Mouse (Mus musculus): ENCODE measurements around the gene Abl1.

Abl1 gene

GRCm38 (mm10) chr2:31844729-31845136 lies 156.6 kb downstream of the Abl1 start:
- TF ChIP-seq GATA4 (IDR thresholded peaks at IDR 0.05; ENCODE audit: insufficient replicate concordance, low read length) = no peak

- no peak for TF ChIP-seq GATA4 (IDR thresholded peaks at IDR 0.05; ENCODE audit: insufficient replicate concordance, low read length)
These were observed 157.3 kb downstream of the Abl1 start for GRCm38 (mm10) chr2:31845512-31845895.

DNA sequence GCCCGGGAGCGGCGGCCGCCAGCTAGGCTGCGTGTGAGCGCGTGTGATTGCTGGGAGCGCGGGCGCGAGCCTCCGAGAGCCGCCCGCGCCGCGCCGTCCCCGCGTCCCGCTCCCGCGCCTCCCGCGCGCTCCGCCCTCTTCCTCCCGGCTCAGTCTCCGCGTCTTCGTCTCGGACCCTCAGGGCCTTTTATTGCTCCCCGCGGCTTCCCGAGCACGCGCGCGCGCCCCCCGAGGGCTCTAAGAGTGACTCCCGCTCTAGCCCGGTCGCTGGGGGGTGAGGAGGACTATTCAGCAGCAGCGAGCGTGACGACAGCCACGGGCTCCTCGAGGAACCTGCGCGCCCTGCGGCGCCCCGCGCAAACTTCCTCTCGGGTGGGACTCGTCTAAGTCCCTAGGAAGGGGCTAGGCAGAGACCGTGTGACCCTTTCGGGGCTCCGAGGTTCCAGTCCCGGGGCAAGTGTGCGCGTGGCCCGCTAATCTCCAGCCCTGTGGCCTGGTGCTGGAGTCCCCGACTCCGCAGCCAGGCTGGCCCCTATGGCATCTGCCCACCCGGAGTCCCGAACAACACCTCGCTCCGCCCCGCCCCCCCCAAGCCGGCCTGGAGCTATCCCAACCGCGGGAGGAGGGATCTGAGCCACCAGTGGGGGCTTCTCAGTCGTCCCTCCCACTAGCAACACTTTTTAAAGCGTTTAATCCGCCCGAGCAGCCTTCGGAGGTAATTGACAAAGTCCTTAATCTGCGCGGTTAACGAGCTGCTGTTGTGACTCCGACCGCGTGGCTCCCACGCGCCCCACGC lies 157.9 kb downstream of the Abl1 start, which contains the start of gene Fibcd1:
Fibcd1 (minus strand) TSS at position 110 of the 796 bp plus-strand sequence.
- TF ChIP-seq GATA4 (IDR thresholded peaks at IDR 0.05; ENCODE audit: insufficient replicate concordance, low read length) = no peak

- no peak for TF ChIP-seq GATA4 (IDR thresholded peaks at IDR 0.05; ENCODE audit: insufficient replicate concordance, low read length)
These were observed 158.8 kb downstream of the Abl1 start for GRCm38 (mm10) chr2:31846692-31847660.

DNA sequence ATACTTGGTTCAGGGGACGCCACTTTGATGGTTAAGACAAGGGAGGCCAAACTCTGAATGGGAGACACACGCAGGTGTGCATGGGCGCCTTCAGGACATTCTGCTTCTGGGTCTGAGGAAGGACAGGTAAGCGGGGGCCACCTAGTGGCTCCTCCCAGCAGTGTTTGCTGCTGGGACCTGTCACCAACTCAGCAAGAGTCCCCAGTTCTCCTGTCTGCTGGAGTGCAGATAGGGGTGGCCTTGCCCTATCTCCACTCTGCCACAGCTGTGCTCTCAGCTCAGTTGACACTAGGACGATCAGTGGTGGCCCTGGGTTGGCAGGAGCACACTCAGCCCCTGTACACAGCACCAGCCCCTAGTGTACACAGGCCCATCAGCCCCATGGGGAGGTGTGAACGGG lies 159.7 kb downstream of the Abl1 start:
- no peak for TF ChIP-seq GATA4 (IDR thresholded peaks at IDR 0.05; ENCODE audit: insufficient replicate concordance, low read length)

GRCm38 (mm10) chr2:31850141-31850540 lies 162.0 kb downstream of the Abl1 start:
- TF ChIP-seq GATA4 (IDR thresholded peaks at IDR 0.05; ENCODE audit: insufficient replicate concordance, low read length) = no peak
